Mouse (Mus musculus) ES-Bruce4 (cell line): Measurements from ENCODE around the gene Setd7.

Source experiments
- CTCF ChIP-seq: IDR thresholded peaks from one replicate; pipeline ENCODE4 v1.8.1; 2011; ENCODE audit warnings: low read depth, low read length
- EP300 ChIP-seq: IDR thresholded peaks from 2 replicates; pipeline ENCODE4 v1.6.1; 2011; ENCODE audit warnings: low read depth, low read length; ENCODE audit not compliant: insufficient read depth
- POLR2A ChIP-seq: IDR thresholded peaks from one replicate; pipeline ENCODE4 v1.8.1; 2011; ENCODE audit warnings: low read length; ENCODE audit not compliant: insufficient read depth

- TF ChIP-seq POLR2A (no peak), CTCF (no peak), EP300 (no peak)
These were observed 16.7 kb upstream of the Setd7 start for GRCm38 (mm10) chr3:51577359-51577758.
